Mouse (Mus musculus) midbrain, embryonic 10.5 days (tissue): ENCODE measurements around the gene Spag7. TPM values are rescaled to one million over a fixed set of nuclear protein-coding genes. Genes with fewer than 3 reads are reported as not detected.

Experiments
- DNase-seq: peaks from one replicate; pipeline ENCODE4 v3.0.0-alpha.2; 2017; ENCODE audit warnings: low spot score
- H3K27ac ChIP-seq: fragments of 300-500 bp; sonication (generic); replicated peaks from 2 replicates; pipeline ENCODE4 v1.5.1; 2016; ENCODE audit warnings: mild to moderate bottlenecking
- H3K27me3 ChIP-seq: fragments of 300-500 bp; sonication (generic); 2 replicates; pipeline ENCODE4 v1.6.1; 2016; ENCODE audit warnings: low read depth, mild to moderate bottlenecking; ENCODE audit not compliant: poor library complexity, severe bottlenecking
- H3K36me3 ChIP-seq: fragments of 300-500 bp; sonication (generic); 2 replicates; pipeline ENCODE4 v1.6.1; 2016; ENCODE audit warnings: mild to moderate bottlenecking, moderate library complexity
- H3K4me1 ChIP-seq: fragments of 300-500 bp; sonication (generic); 2 replicates; pipeline ENCODE4 v1.6.1; 2016
- H3K4me3 ChIP-seq: fragments of 300-500 bp; sonication (generic); 2 replicates; pipeline ENCODE4 v1.5.1; 2016; ENCODE audit warnings: mild to moderate bottlenecking, moderate library complexity
- H3K9me3 ChIP-seq: fragments of 300-500 bp; sonication (generic); replicated peaks from 2 replicates; pipeline ENCODE4 v1.6.1; 2016; ENCODE audit warnings: mild to moderate bottlenecking
- WGBS: fragments of 180-500 bp; shearing (Covaris S2); methylation state at CpG from one replicate; pipeline ENCODE4 v1.1.7; 2016; 5-methylcytosine and 5-hydroxymethylcytosine counted together
- polyA plus RNA-seq: library from polyadenylated mRNA; unstranded; fragments of >200 nt; fragmentation: Nextera tagmentation; extraction: Ambion mirVana; gene quantifications from 2 replicates; pipeline ENCODE4 v1.2.1, GENCODE M21; 2016

The Spag7 gene
- 186 TPM in 2 replicates for polyA plus RNA-seq

GRCm38 (mm10) chr11:70668771-70669505 lies at the start of gene Spag7:
TSS of gene Spag7 (minus strand) at chr11:70669416.
- Histone ChIP-seq H3K4me1 (peaks cover 39% of the 10 kb centered on the region), H3K9me3 (no peaks in the 10 kb centered on the region), H3K4me3 (peak within 1 kb of the TSS; percentile 69), H3K27ac (peak within 1 kb of the TSS; percentile 95), H3K36me3 (peaks cover 57% of the 10 kb centered on the region), H3K27me3 (no peaks in the 10 kb centered on the region)
- under 1% methylated on average over 44 of the region's 44 CpGs for WGBS
- DNase-seq, result peak; percentile 95

- no peak for DNase-seq
- H3K9me3 ChIP-seq, result no peaks in the 10 kb centered on the region
- no peak overlapping the region for H3K27ac ChIP-seq
- H3K4me1 ChIP-seq, result no peaks in the 10 kb centered on the region
- peaks cover 85% of the 10 kb centered on the region for H3K36me3 ChIP-seq
- no peaks in the 10 kb centered on the region for H3K27me3 ChIP-seq
- H3K4me3 ChIP-seq, result no peak overlapping the region
- 83% methylated on average over 5 of the region's 5 CpGs for WGBS
These were observed 49.3 kb upstream of the Spag7 start for GRCm38 (mm10) chr11:70718481-70718880.

GRCm38 (mm10) chr11:70715832-70716231 lies 46.6 kb upstream of the Spag7 start:
- Histone ChIP-seq H3K27ac (no peak overlapping the region), H3K4me1 (no peaks in the 10 kb centered on the region), H3K27me3 (no peaks in the 10 kb centered on the region), H3K9me3 (no peaks in the 10 kb centered on the region), H3K4me3 (no peak overlapping the region), H3K36me3 (peaks cover 84% of the 10 kb centered on the region)
- 83% methylated on average over 6 of the region's 6 CpGs for WGBS
- no peak for DNase-seq

- DNase-seq, result no peak
- 92% methylated on average over 6 of the region's 6 CpGs for WGBS
- Histone ChIP-seq H3K36me3 (peaks cover 84% of the 10 kb centered on the region), H3K4me1 (no peaks in the 10 kb centered on the region), H3K4me3 (no peak overlapping the region), H3K9me3 (no peaks in the 10 kb centered on the region), H3K27ac (no peak overlapping the region), H3K27me3 (no peaks in the 10 kb centered on the region)
These were observed 44.0 kb upstream of the Spag7 start for GRCm38 (mm10) chr11:70713222-70713621.

GRCm38 (mm10) chr11:70711026-70711425 lies 41.8 kb upstream of the Spag7 start:
- WGBS, result 97% methylated on average over 10 of the region's 10 CpGs
- peaks cover 84% of the 10 kb centered on the region for H3K36me3 ChIP-seq
- no peaks in the 10 kb centered on the region for H3K9me3 ChIP-seq
- H3K4me1 ChIP-seq, result no peaks in the 10 kb centered on the region
- no peak for DNase-seq
- H3K27ac ChIP-seq, result no peak overlapping the region
- no peaks in the 10 kb centered on the region for H3K27me3 ChIP-seq
- no peak overlapping the region for H3K4me3 ChIP-seq

GRCm38 (mm10) chr11:70706127-70706526 lies 36.9 kb upstream of the Spag7 start:
- H3K27ac ChIP-seq, result no peak overlapping the region
- no peak overlapping the region for H3K4me3 ChIP-seq
- no peak for DNase-seq
- no peaks in the 10 kb centered on the region for H3K27me3 ChIP-seq
- H3K4me1 ChIP-seq, result peaks cover 20% of the 10 kb centered on the region
- H3K9me3 ChIP-seq, result no peaks in the 10 kb centered on the region
- peaks cover 88% of the 10 kb centered on the region for H3K36me3 ChIP-seq
- 77% methylated on average over 3 of the region's 3 CpGs for whole genome bisulfite sequencing

- peak overlapping the region; percentile 5; the same call in 1 of the 2 replicates for H3K4me3 ChIP-seq
- H3K9me3 ChIP-seq, result no peaks in the 10 kb centered on the region
- no peak for DNase-seq
- peaks cover 8% of the 10 kb centered on the region; the same call in 1 of the 2 replicates for H3K27me3 ChIP-seq
- no peak overlapping the region for H3K27ac ChIP-seq
- H3K36me3 ChIP-seq, result peaks cover 55% of the 10 kb centered on the region
- 86% methylated on average over 6 of the region's 6 CpGs for WGBS
- H3K4me1 ChIP-seq, result peaks cover 35% of the 10 kb centered on the region
These were observed 33.6 kb upstream of the Spag7 start for GRCm38 (mm10) chr11:70702781-70703180.

- no peak overlapping the region for H3K27ac ChIP-seq
- peaks cover 35% of the 10 kb centered on the region for H3K4me1 ChIP-seq
- WGBS, result 85% methylated on average over 6 of the region's 6 CpGs
- DNase-seq, result no peak
- peaks cover 8% of the 10 kb centered on the region; the same call in 1 of the 2 replicates for H3K27me3 ChIP-seq
- no peaks in the 10 kb centered on the region for H3K9me3 ChIP-seq
- H3K4me3 ChIP-seq, result peak overlapping the region; percentile 93; the same call in 1 of the 2 replicates
- peaks cover 49% of the 10 kb centered on the region for H3K36me3 ChIP-seq
These were observed 32.9 kb upstream of the Spag7 start for GRCm38 (mm10) chr11:70701984-70702733.

GRCm38 (mm10) chr11:70701221-70701955 lies 32.2 kb upstream of the Spag7 start:
- WGBS, result 17% methylated on average over 10 of the region's 10 CpGs
- Histone ChIP-seq H3K27me3 (peaks cover 8% of the 10 kb centered on the region; the same call in 1 of the 2 replicates), H3K4me1 (peaks cover 35% of the 10 kb centered on the region), H3K27ac (peak overlapping the region; percentile 95), H3K36me3 (peaks cover 41% of the 10 kb centered on the region), H3K9me3 (no peaks in the 10 kb centered on the region), H3K4me3 (peak overlapping the region; percentile 93)
- DNase-seq, result no peak

GRCm38 (mm10) chr11:70700613-70701012 lies 31.4 kb upstream of the Spag7 start:
- under 1% methylated on average over 34 of the region's 34 CpGs for WGBS
- peak; percentile 66 for DNase-seq
- Histone ChIP-seq H3K9me3 (no peaks in the 10 kb centered on the region), H3K4me1 (peaks cover 35% of the 10 kb centered on the region), H3K36me3 (peaks cover 34% of the 10 kb centered on the region), H3K27me3 (peaks cover 8% of the 10 kb centered on the region; the same call in 1 of the 2 replicates), H3K27ac (peak overlapping the region; percentile 95), H3K4me3 (peak overlapping the region; percentile 93)

- under 1% methylated on average over 69 of the region's 69 CpGs for WGBS
- H3K27me3 ChIP-seq, result peaks cover 8% of the 10 kb centered on the region; the same call in 1 of the 2 replicates
- peak; percentile 90 for DNase-seq
- peak within 1 kb of the TSS; percentile 93 for H3K4me3 ChIP-seq
- H3K9me3 ChIP-seq, result no peaks in the 10 kb centered on the region
- peak within 1 kb of the TSS; percentile 95 for H3K27ac ChIP-seq
- H3K36me3 ChIP-seq, result peaks cover 27% of the 10 kb centered on the region
- H3K4me1 ChIP-seq, result peaks cover 35% of the 10 kb centered on the region
These were observed 30.7 kb upstream of the Spag7 start, which contains the start of the genes Inca1 and Kif1c for GRCm38 (mm10) chr11:70699722-70700556. TSS of gene Inca1 (minus strand) at chr11:70700155. TSS of gene Kif1c (plus strand) at chr11:70700548.
